Mouse (Mus musculus) MEL (cell line): ENCODE measurements at regions not wholly inside any gene's neighbourhood (a gene's known extent, or its start where the extent isn't known, plus 50 kb on each side); places are given as distances from the start of the nearest gene placed in this dataset.
"Not testable (repeated sequence)": the region's sequence is repeated elsewhere in the genome, so short reads cannot be mapped to it uniquely, and the experiment has no call there.

Source experiments
- DNase-seq: peaks from one replicate; pipeline ENCODE4 v3.0.0; 2011; ENCODE audit warnings: low read depth, low spot score
- H3K27ac ChIP-seq: 2 replicates; pipeline ENCODE4 v1.5.1; 2012; ENCODE audit warnings: low read depth, mild to moderate bottlenecking, control low read depth, low read length, moderate library complexity; ENCODE audit not compliant: control insufficient read depth
- H3K27me3 ChIP-seq, 2 experiments: fragments of 150-350 bp in 1 of 2; sonication (generic) in 1 of 2; 2 replicates each; pipeline ENCODE4 v1.6.1; 2012; ENCODE audit warnings: low read length in 2 of 2, mild to moderate bottlenecking in 2 of 2, improper control_type of control experiment in 1 of 2, moderate library complexity in 1 of 2; ENCODE audit not compliant: insufficient read depth in 2 of 2, control insufficient read depth in 1 of 2
- H3K36me3 ChIP-seq, 2 experiments: 2 replicates each; pipeline ENCODE4 v1.6.1; 2012 to 2014; ENCODE audit warnings: low read length in 2 of 2, improper control_type of control experiment in 1 of 2, inconsistent platforms in 1 of 2, mild to moderate bottlenecking in 1 of 2; ENCODE audit not compliant: insufficient read depth in 2 of 2, control insufficient read depth in 1 of 2
- H3K4me1 ChIP-seq, 2 experiments: fragments of 150-350 bp in 1 of 2; sonication (generic) in 1 of 2; 2 replicates each; pipeline ENCODE4 v1.6.1; 2012; ENCODE audit warnings: low read length in 2 of 2, improper control_type of control experiment in 1 of 2, mild to moderate bottlenecking in 1 of 2; ENCODE audit not compliant: insufficient read depth in 2 of 2, control insufficient read depth in 1 of 2
- H3K4me3 ChIP-seq, 2 experiments: fragments of 150-350 bp in 1 of 2; sonication (generic) in 1 of 2; 2 replicates each; pipeline ENCODE4 v1.5.1; 2012; ENCODE audit warnings: low read depth in 2 of 2, low read length in 2 of 2, mild to moderate bottlenecking in 2 of 2, moderate library complexity in 2 of 2, control low read depth in 1 of 2, improper control_type of control experiment in 1 of 2; ENCODE audit not compliant: control insufficient read depth in 1 of 2, insufficient read depth in 1 of 2
- H3K79me2 ChIP-seq: 2 replicates; pipeline ENCODE4 v1.6.1; 2012; ENCODE audit warnings: mild to moderate bottlenecking, low read length, moderate library complexity; ENCODE audit not compliant: control insufficient read depth, poor library complexity, insufficient read depth
- H3K9ac ChIP-seq: 2 replicates; pipeline ENCODE4 v1.6.1; 2012; ENCODE audit warnings: low read depth, mild to moderate bottlenecking, control low read depth, low read length, moderate library complexity; ENCODE audit not compliant: control insufficient read depth, poor library complexity, severe bottlenecking
- H3K9me3 ChIP-seq: fragments of 150-350 bp; sonication (generic); replicated peaks from 2 replicates; pipeline ENCODE4 v1.6.1; 2012; ENCODE audit warnings: mild to moderate bottlenecking, low read length, improper control_type of control experiment, moderate library complexity; ENCODE audit not compliant: insufficient read depth
- CHD2 ChIP-seq: IDR thresholded peaks from 2 replicates; pipeline ENCODE4 v1.6.1; 2011; ENCODE audit warnings: low read length, improper control_type of control experiment
- CTCF ChIP-seq, 3 experiments: IDR thresholded peaks in 2 of 3; conservative IDR thresholded peaks in 1 of 3; 2 replicates each; pipeline ENCODE4 v1.5.1; 2011 to 2012; ENCODE audit warnings: low read length in 3 of 3, low read depth in 2 of 3, mild to moderate bottlenecking in 2 of 3, improper control_type of control experiment in 1 of 3, inconsistent platforms in 1 of 3, mixed read lengths in 1 of 3, moderate library complexity in 1 of 3; ENCODE audit not compliant: control insufficient read depth in 1 of 3, insufficient read depth in 1 of 3, poor library complexity in 1 of 3, severe bottlenecking in 1 of 3
- GATA1 ChIP-seq: IDR thresholded peaks from 2 replicates; pipeline ENCODE4 v1.6.1; 2011; ENCODE audit warnings: low read depth, low read length, improper control_type of control experiment
- MAFK ChIP-seq: IDR thresholded peaks from 2 replicates; pipeline ENCODE4 v1.6.1; 2011; ENCODE audit warnings: low read depth, mild to moderate bottlenecking, low read length, improper control_type of control experiment, borderline replicate concordance
- MAZ ChIP-seq: IDR thresholded peaks from 2 replicates; pipeline ENCODE4 v1.6.1; 2012; ENCODE audit warnings: low read depth, mild to moderate bottlenecking, inconsistent platforms, low read length, improper control_type of control experiment
- MYB ChIP-seq: IDR thresholded peaks from 2 replicates; pipeline ENCODE4 v1.6.1; 2011; ENCODE audit warnings: mild to moderate bottlenecking, low read depth, low read length, improper control_type of control experiment
- MYC ChIP-seq: IDR thresholded peaks from 2 replicates; pipeline ENCODE4 v1.6.1; 2011; ENCODE audit warnings: low read depth, mild to moderate bottlenecking, low read length, improper control_type of control experiment, moderate library complexity
- NRF1 ChIP-seq: IDR thresholded peaks from 2 replicates; pipeline ENCODE4 v1.6.1; 2014; ENCODE audit warnings: low read depth, mild to moderate bottlenecking, inconsistent platforms, low read length, improper control_type of control experiment, moderate library complexity; ENCODE audit not compliant: poor library complexity, insufficient read depth, severe bottlenecking
- POLR2AphosphoS5 ChIP-seq: IDR thresholded peaks from 2 replicates; pipeline ENCODE4 v1.6.1; 2012; ENCODE audit warnings: low read depth, borderline replicate concordance, mild to moderate bottlenecking, inconsistent platforms, low read length, moderate library complexity, mixed read lengths
- TAL1 ChIP-seq: IDR thresholded peaks from 2 replicates; pipeline ENCODE4 v1.6.1; 2012; ENCODE audit warnings: mild to moderate bottlenecking, inconsistent platforms, low read length, moderate library complexity, mixed read lengths
- TCF12 ChIP-seq: IDR thresholded peaks from 2 replicates; pipeline ENCODE4 v1.6.1; 2014; ENCODE audit warnings: low read depth, mild to moderate bottlenecking, inconsistent platforms, low read length, improper control_type of control experiment, moderate library complexity
- USF2 ChIP-seq, 2 experiments: IDR thresholded peaks; 2 replicates each; pipeline ENCODE4 v1.6.1; 2011 to 2012; ENCODE audit warnings: improper control_type of control experiment in 2 of 2, low read length in 2 of 2, borderline replicate concordance in 1 of 2, inconsistent platforms in 1 of 2, low read depth in 1 of 2, mild to moderate bottlenecking in 1 of 2; ENCODE audit not compliant: insufficient read depth in 1 of 2

- H3K27ac ChIP-seq, result no peak overlapping the region
- H3K9me3 ChIP-seq, result no peaks in the 10 kb centered on the region
- H3K9ac ChIP-seq, result no peak overlapping the region
- H3K27me3 ChIP-seq, result no peaks in the 10 kb centered on the region
- TF ChIP-seq MAFK, result no peak
- no peak for TF ChIP-seq POLR2AphosphoS5
- TF ChIP-seq TCF12, result no peak
- TF ChIP-seq NRF1, result no peak
- no peak for TF ChIP-seq GATA1
- TF ChIP-seq TAL1, result no peak
- no peak for TF ChIP-seq MYB
- TF ChIP-seq USF2 (IDR thresholded peaks at IDR 0.05; ENCODE audit: borderline replicate concordance in 1 of 2, insufficient read depth in 1 of 2, low read depth in 1 of 2, low read length in 2 of 2), result no peak
- no peak for TF ChIP-seq MYC
- no peak for TF ChIP-seq MAZ
- TF ChIP-seq CHD2, result no peak
- no peak for TF ChIP-seq CTCF (IDR thresholded peaks at IDR 0.05 in 2 of 3, conservative IDR thresholded peaks at IDR 0.05 in 1 of 3; ENCODE audit: control insufficient read depth in 1 of 3, insufficient read depth in 1 of 3, low read depth in 2 of 3, low read length in 3 of 3, poor library complexity in 1 of 3, severe bottlenecking in 1 of 3)
- no peaks in the 10 kb centered on the region for H3K79me2 ChIP-seq
- H3K4me1 ChIP-seq, result no peaks in the 10 kb centered on the region
- no peak for DNase-seq
- no peaks in the 10 kb centered on the region for H3K36me3 ChIP-seq
- H3K4me3 ChIP-seq, result no peak overlapping the region
These were observed 83.0 kb downstream of the Ulbp1 start for GRCm38 (mm10) chr10:7390239-7391091.

GRCm38 (mm10) chr10:7358791-7359190 is 114.6 kb downstream of the Ulbp1 start:
- not testable (repeated sequence) for H3K36me3 ChIP-seq, DNase-seq, H3K27ac ChIP-seq, H3K9me3 ChIP-seq, H3K9ac ChIP-seq, H3K4me1 ChIP-seq, H3K79me2 ChIP-seq, H3K4me3 ChIP-seq, H3K27me3 ChIP-seq

- H3K9ac ChIP-seq, H3K27me3 ChIP-seq, H3K36me3 ChIP-seq, H3K79me2 ChIP-seq, H3K9me3 ChIP-seq, DNase-seq, H3K4me1 ChIP-seq, H3K4me3 ChIP-seq, H3K27ac ChIP-seq: not testable (repeated sequence)
These were observed 129.1 kb downstream of the Ulbp1 start for GRCm38 (mm10) chr10:7344290-7344689.

- not testable (repeated sequence) for H3K79me2 ChIP-seq, DNase-seq
These were observed 129.7 kb downstream of the Ulbp1 start for GRCm38 (mm10) chr10:7343736-7344135.

More at GRCm38 (mm10) chr10:7343736-7344135, 129.7 kb downstream of the Ulbp1 start:
- not testable (repeated sequence) for H3K9ac ChIP-seq, H3K4me3 ChIP-seq, H3K36me3 ChIP-seq, H3K9me3 ChIP-seq, H3K4me1 ChIP-seq, H3K27ac ChIP-seq, H3K27me3 ChIP-seq
